Mouse (Mus musculus): ENCODE measurements around the gene Mrps36.

- TF ChIP-seq POLR2A (IDR thresholded peaks at IDR 0.05; ENCODE audit: control insufficient read depth, low read depth, low read length): no peak
- no peak for TF ChIP-seq CTCF (IDR thresholded peaks at IDR 0.05; ENCODE audit: control insufficient read depth, insufficient read depth, insufficient replicate concordance, low read depth, low read length)
Observed at GRCm38 (mm10) chr13:100742831-100743230, 1.6 kb downstream of the Mrps36 start.

Data from testis, adult 2 months (tissue).